ENCODE assay signal across 8 mouse cellular contexts in genomic region chr2:179441717-179442116, GRCm38 (mm10). TPM values are rescaled to one million over a fixed set of nuclear protein-coding genes. Genes with fewer than 3 reads are reported as not detected.
DNase-seq lines count a peak whose midpoint lies in the region; ATAC-seq and TF ChIP-seq lines count a peak whose summit lies in the region.

No protein-coding gene starts in this region.

- H3K4me1 ChIP-seq in embryonic fibroblast, embryonic 13.5 days (ENCODE audit: control insufficient read depth, insufficient read depth, low read length), result no peaks in the 10 kb centered on the region
- no peaks in the 10 kb centered on the region; the same call in 1 of the 2 replicates for H3K4me1 ChIP-seq in intestine, embryonic 14.5 days (replicated peaks; ENCODE audit: control insufficient read depth, insufficient read depth, low read length)
- H3K4me1 ChIP-seq in liver, embryonic 16.5 days (ENCODE audit: control insufficient read depth, low read depth, low read length), result no peaks in the 10 kb centered on the region

- no peak for TF ChIP-seq CTCF in embryonic fibroblast, embryonic 13.5 days (IDR thresholded peaks at IDR 0.05; ENCODE audit: borderline replicate concordance, insufficient read depth, low read length)

- H3K9me3 ChIP-seq in intestine, embryonic 14.5 days (ENCODE audit: control insufficient read depth, low read length), result no peaks in the 10 kb centered on the region
- no peaks in the 10 kb centered on the region for H3K9me3 ChIP-seq in liver, embryonic 16.5 days (replicated peaks; ENCODE audit: control insufficient read depth, low read length)

- TF ChIP-seq POLR2A in embryonic fibroblast, embryonic 13.5 days (IDR thresholded peaks at IDR 0.05; ENCODE audit: low read depth, low read length), result no peak

- no peak overlapping the region for H3K27ac ChIP-seq in embryonic fibroblast, embryonic 13.5 days (ENCODE audit: insufficient read depth, low read length)
- H3K27ac ChIP-seq in intestine, embryonic 14.5 days (ENCODE audit: low read depth), result no peak overlapping the region
- no peak overlapping the region for H3K27ac ChIP-seq in liver, embryonic 16.5 days (ENCODE audit: low read length)

- peak overlapping the region; percentile 64; the same call in 1 of the 2 replicates for H3K4me3 ChIP-seq in embryonic fibroblast, embryonic 13.5 days (ENCODE audit: insufficient read depth, low read length)
- peak overlapping the region; percentile 53 for H3K4me3 ChIP-seq in intestine, embryonic 14.5 days (ENCODE audit: low read depth, low read length)
- H3K4me3 ChIP-seq in liver, embryonic 16.5 days (ENCODE audit: low read depth, low read length), result peak overlapping the region; percentile 51; the same call in 1 of the 2 replicates

- 27% methylated on average over 8 of the region's 8 CpGs for WGBS in intestine, embryonic 14.5 days
- 9% methylated on average over 8 of the region's 8 CpGs for WGBS in liver, embryonic 16.5 days (ENCODE audit: insufficient replicate concordance)

- ATAC-seq in intestine, embryonic 14.5 days (replicated peaks; ENCODE audit: low FRiP score, low TSS enrichment, low read depth), result peak; percentile 40
- ATAC-seq in liver, embryonic 16.5 days (ENCODE audit: low read depth), result no peak

- peaks cover 31% of the 10 kb centered on the region for H3K27me3 ChIP-seq in intestine, embryonic 14.5 days (replicated peaks; ENCODE audit: control insufficient read depth, insufficient read depth, low read length)
- H3K27me3 ChIP-seq in liver, embryonic 16.5 days (ENCODE audit: control insufficient read depth, insufficient read depth, low read depth, low read length), result peaks cover 43% of the 10 kb centered on the region

- H3K4me2 ChIP-seq in intestine, embryonic 14.5 days (ENCODE audit: low read length), result peak overlapping the region; percentile 99
- peak overlapping the region; percentile 64 for H3K4me2 ChIP-seq in liver, embryonic 16.5 days (ENCODE audit: low read depth, low read length)

- H3K9ac ChIP-seq in intestine, embryonic 14.5 days (ENCODE audit: low read length), result no peak overlapping the region
- no peak overlapping the region for H3K9ac ChIP-seq in liver, embryonic 16.5 days (ENCODE audit: low read depth, low read length)

- H3K36me3 ChIP-seq in intestine, embryonic 14.5 days (ENCODE audit: control insufficient read depth, insufficient read depth, low read length), result no peaks in the 10 kb centered on the region
- no peaks in the 10 kb centered on the region for H3K36me3 ChIP-seq in liver, embryonic 16.5 days (ENCODE audit: control insufficient read depth, insufficient read depth)

- DNase-seq in heart, adult 11 months, result peak; percentile 91
- no peak for DNase-seq in heart, adult 9 months (ENCODE audit: low spot score in 2 of 2)
- no peak for DNase-seq in intestine, embryonic 14.5 days (ENCODE audit: low spot score)
- no peak for DNase-seq in thymus, postnatal 10 days (ENCODE audit: low spot score in 2 of 2)
- DNase-seq in thymus, postnatal 14 days, result no peak
- no peak for DNase-seq in testis, postnatal 10 days (ENCODE audit: low spot score)

RNA-seq across cellular contexts. Expression of gene Cdh4, which starts 0.5 kb away (rescaled TPM):
- polyA plus RNA-seq in embryonic fibroblast, embryonic 13.5 days (2011; ENCODE audit: insufficient read length, low read depth, missing spikeins), result 2.5 and 3.2 TPM in 2 replicates
- 1.4 and 1.8 TPM in 2 replicates for polyA plus RNA-seq in intestine, embryonic 14.5 days (2014; fragmentation: Nextera tagmentation; extraction: Ambion mirVana)
- polyA plus RNA-seq in liver, embryonic 16.5 days (2015; fragmentation: Nextera tagmentation; extraction: Ambion mirVana), result 0.40 and 0.55 TPM in 2 replicates
